Mouse (Mus musculus): ENCODE measurements at regions not wholly inside any gene's neighbourhood (a gene's known extent, or its start where the extent isn't known, plus 50 kb on each side); places are given as distances from the start of the nearest gene placed in this dataset.

DNA sequence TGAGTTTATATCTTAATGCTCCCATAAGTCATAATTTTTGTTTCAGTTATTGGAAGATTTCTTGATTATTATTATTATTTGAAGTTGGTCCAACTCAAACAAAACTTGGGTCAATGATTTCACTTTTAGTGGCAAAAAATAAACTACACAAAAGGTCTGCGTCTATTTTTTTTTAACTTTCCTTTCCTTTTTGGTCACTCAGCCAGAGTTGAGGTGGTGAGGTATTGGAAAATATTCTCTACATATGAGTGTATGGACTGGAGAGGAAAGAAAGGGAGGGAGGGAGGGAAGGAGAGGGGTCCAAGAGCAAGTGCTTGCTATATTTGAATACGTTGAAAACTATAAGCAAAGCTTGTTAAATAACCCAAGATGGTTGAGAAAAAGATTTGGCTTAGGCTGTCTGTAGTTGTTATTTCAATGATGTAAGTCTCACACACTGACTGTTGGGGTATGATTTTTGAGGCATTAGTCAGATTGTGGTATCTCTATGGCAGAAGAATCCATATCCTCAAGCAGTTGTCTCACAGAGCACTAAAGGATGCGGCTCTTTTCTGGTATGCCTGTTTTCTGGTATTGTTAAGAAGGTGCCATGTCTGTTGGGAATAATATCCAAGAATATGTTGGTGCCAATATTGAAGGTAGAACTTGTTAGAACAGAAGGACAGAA, 75.9 kb upstream of the Hey2 start:
- no peaks in the 10 kb centered on the region for H3K9me3 ChIP-seq
- ATAC-seq (ENCODE audit: low FRiP score, low read depth), result no peak
- WGBS, result 87% methylated on average over 3 of the region's 3 CpGs
- no peaks in the 10 kb centered on the region for H3K36me3 ChIP-seq
- no peaks in the 10 kb centered on the region for H3K4me1 ChIP-seq
- H3K9ac ChIP-seq (replicated peaks), result no peak overlapping the region
- no peak overlapping the region for H3K4me2 ChIP-seq (replicated peaks)
- H3K27me3 ChIP-seq, result no peaks in the 10 kb centered on the region
- H3K27ac ChIP-seq (replicated peaks), result no peak overlapping the region
- no peak overlapping the region for H3K4me3 ChIP-seq

DNA sequence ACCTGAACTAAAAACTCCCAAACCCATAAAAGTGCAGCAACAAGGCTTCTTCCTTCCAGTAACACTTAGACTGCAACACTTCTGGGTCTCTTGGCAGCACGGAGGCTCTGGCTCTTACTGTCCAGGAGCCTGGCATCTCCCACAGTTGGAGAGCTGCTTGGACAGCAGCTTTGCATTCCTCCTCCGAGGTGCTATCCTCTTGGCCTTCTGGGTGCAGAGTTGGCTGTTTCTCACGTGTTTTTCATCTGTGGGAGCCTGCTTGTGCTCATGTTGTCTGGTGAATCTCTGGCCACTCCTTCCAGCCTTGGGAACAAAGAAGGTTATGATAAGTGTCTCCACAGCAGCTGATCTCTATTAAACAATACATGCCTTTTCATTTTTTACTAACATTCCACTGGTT, 51.2 kb upstream of the Hey2 start:
- Histone ChIP-seq H3K4me3 (no peak overlapping the region), H3K4me1 (no peaks in the 10 kb centered on the region), H3K4me2 (replicated peaks) (no peak overlapping the region), H3K9me3 (no peaks in the 10 kb centered on the region), H3K27me3 (no peaks in the 10 kb centered on the region), H3K36me3 (no peaks in the 10 kb centered on the region), H3K27ac (replicated peaks) (no peak overlapping the region), H3K9ac (replicated peaks) (no peak overlapping the region)
- WGBS, result 53% methylated on average over 3 of the region's 3 CpGs
- ATAC-seq (ENCODE audit: low FRiP score, low read depth), result no peak
